8 mouse cellular contexts compared by ENCODE assay signal in the genomic region with DNA sequence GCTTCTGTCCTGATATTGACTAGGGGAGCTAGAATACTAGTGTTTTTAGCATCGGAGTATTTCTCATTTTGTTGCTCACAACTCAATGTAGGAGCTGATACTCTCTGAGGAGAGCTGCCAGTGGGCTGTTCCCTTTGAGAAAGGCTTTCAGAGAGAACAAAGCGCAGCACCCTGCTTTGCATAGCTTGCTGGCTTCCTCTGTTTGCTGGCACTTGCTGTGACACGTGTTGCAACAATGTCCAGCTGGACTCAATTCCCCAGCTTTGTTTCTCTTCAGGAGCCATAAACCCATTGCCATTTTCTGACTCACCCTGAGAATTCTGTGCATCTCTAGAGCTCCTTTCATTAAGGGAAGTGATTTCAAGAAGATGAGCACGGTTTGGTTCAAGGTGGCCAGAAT.
DNase-seq lines count a peak whose midpoint lies in the region; ATAC-seq and TF ChIP-seq lines count a peak whose summit lies in the region.

No protein-coding gene starts in this region.

- no peak overlapping the region for H3K4me2 ChIP-seq in CH12.LX (ENCODE audit: insufficient read depth, low read depth, poor library complexity, severe bottlenecking)
- no peak overlapping the region for H3K4me2 ChIP-seq in intestine, embryonic 16.5 days (ENCODE audit: low read depth, low read length)

- TF ChIP-seq CTCF in CH12.LX (conservative IDR thresholded peaks at IDR 0.05 in 1 of 2, IDR thresholded peaks at IDR 0.05 in 1 of 2; ENCODE audit: low read depth in 2 of 2, low read length in 2 of 2) = no peak

- no peak for TF ChIP-seq EP300 in CH12.LX (IDR thresholded peaks at IDR 0.05; ENCODE audit: low read length)

- WGBS in intestine, embryonic 16.5 days = 75% methylated on average over 4 of the region's 4 CpGs

- no peak overlapping the region for H3K27ac ChIP-seq in CH12.LX (ENCODE audit: insufficient read depth, low read depth)
- H3K27ac ChIP-seq in intestine, embryonic 16.5 days (ENCODE audit: low read length) = no peak overlapping the region

- H3K79me2 ChIP-seq in CH12.LX (replicated peaks; ENCODE audit: control insufficient read depth, extremely low read depth, insufficient read depth, poor library complexity, severe bottlenecking) = no peaks in the 10 kb centered on the region

- H3K4me3 ChIP-seq in CH12.LX (replicated peaks in 1 of 3; ENCODE audit: low read depth in 2 of 3, low read length in 2 of 3, poor library complexity in 1 of 3) = no peak overlapping the region
- H3K4me3 ChIP-seq in intestine, embryonic 16.5 days (ENCODE audit: low read length) = no peak overlapping the region

- no peaks in the 10 kb centered on the region for H3K9me3 ChIP-seq in CH12.LX (replicated peaks; ENCODE audit: low read length)
- no peaks in the 10 kb centered on the region for H3K9me3 ChIP-seq in intestine, embryonic 16.5 days (ENCODE audit: control insufficient read depth, low read length)

- TF ChIP-seq RAD21 in CH12.LX (IDR thresholded peaks at IDR 0.05; ENCODE audit: low read depth, low read length) = no peak

- dilution Hi-C loops in CH12.LX (cut with MboI; ENCODE audit: extremely low pct_ligation_motif_present, extremely low pct_unique_long_range_greater_than_20kb, low sequenced_read_pairs) = no loop called here

- peaks cover 0 to 13% of the 10 kb centered on the region in 2 experiments; a peak in 1 of 4 replicates for H3K4me1 ChIP-seq in CH12.LX (ENCODE audit: control insufficient read depth in 1 of 2, insufficient read depth in 2 of 2)
- no peaks in the 10 kb centered on the region for H3K4me1 ChIP-seq in intestine, embryonic 16.5 days (ENCODE audit: control insufficient read depth, insufficient read depth, low read length)

- no peak overlapping the region for H3K9ac ChIP-seq in CH12.LX (ENCODE audit: insufficient read depth, low read depth)
- no peak overlapping the region for H3K9ac ChIP-seq in intestine, embryonic 16.5 days (ENCODE audit: low read depth, low read length)

- no peak for TF ChIP-seq POLR2A in CH12.LX (IDR thresholded peaks at IDR 0.05; ENCODE audit: low read depth, low read length)

- H3K27me3 ChIP-seq in CH12.LX (replicated peaks) = no peaks in the 10 kb centered on the region
- H3K27me3 ChIP-seq in intestine, embryonic 16.5 days (replicated peaks; ENCODE audit: control insufficient read depth, insufficient read depth, low read length) = no peaks in the 10 kb centered on the region

- H3K36me3 ChIP-seq in CH12.LX (replicated peaks in 1 of 2; ENCODE audit: control insufficient read depth in 1 of 2, insufficient read depth in 1 of 2, low read length in 1 of 2) = peaks cover 0 to 16% of the 10 kb centered on the region in 2 experiments
- no peaks in the 10 kb centered on the region for H3K36me3 ChIP-seq in intestine, embryonic 16.5 days (ENCODE audit: control insufficient read depth, insufficient read depth, low read length)

- in situ Hi-C loops in CH12.LX (cut with MboI; ENCODE audit: low pct_ligation_motif_present, low pct_unique_long_range_greater_than_20kb, low sequenced_read_pairs) = no loop called here

- peak; percentile 14 for DNase-seq in embryo, embryonic 11 days
- no peak for DNase-seq in embryo, embryonic 10 days (ENCODE audit: low spot score)
- DNase-seq in CH12.LX (ENCODE audit: extremely low read depth) = peak; percentile 17
- DNase-seq in frontal cortex, postnatal 36 days (ENCODE audit: low spot score in 2 of 2) = peak; percentile 21 to 50
- DNase-seq in lung, postnatal 10 days = peak; percentile 44
- no peak for DNase-seq in spleen, postnatal 36 days (ENCODE audit: low spot score in 2 of 2)
- no peak for DNase-seq in kidney, postnatal 14 days

- no peak for ATAC-seq in intestine, embryonic 16.5 days

TF ChIP-seq in CH12.LX, 34 proteins besides CTCF, POLR2A, EP300 and RAD21:
- TF ChIP-seq BHLHE40 (IDR thresholded peaks at IDR 0.05; ENCODE audit: low read depth, low read length) (peak; percentile 55), NELFE (IDR thresholded peaks at IDR 0.05; ENCODE audit: low read depth, low read length) (no peak), USF1 (IDR thresholded peaks at IDR 0.05; ENCODE audit: low read depth, low read length) (no peak), SIN3A (IDR thresholded peaks at IDR 0.05; ENCODE audit: low read length) (no peak), ZNF384 (IDR thresholded peaks at IDR 0.05; ENCODE audit: low read depth, low read length) (no peak), MYC (IDR thresholded peaks at IDR 0.05; ENCODE audit: low read depth, low read length) (no peak), TBP (conservative IDR thresholded peaks at IDR 0.05; ENCODE audit: low read depth, low read length) (no peak), GABPA (IDR thresholded peaks at IDR 0.05; ENCODE audit: insufficient replicate concordance, low read depth, low read length) (no peak), ETS1 (conservative IDR thresholded peaks at IDR 0.05; ENCODE audit: low read depth, low read length) (no peak), HCFC1 (IDR thresholded peaks at IDR 0.05; ENCODE audit: low read depth, low read length) (no peak), UBTF (IDR thresholded peaks at IDR 0.05; ENCODE audit: low read depth, low read length) (no peak), NRF1 (IDR thresholded peaks at IDR 0.05; ENCODE audit: low read depth, low read length) (no peak), MAX (IDR thresholded peaks at IDR 0.05; ENCODE audit: low read length) (peak; percentile 41; the same call in 1 of the 2 replicates), PAX5 (IDR thresholded peaks at IDR 0.05; ENCODE audit: low read length) (no peak)

Comparison
In these comparisons a context has a peak if more than half of its experiments do, and no peak if none do; other contexts are left out.
1. DNase-seq: peak in embryo, embryonic 11 days (single experiment), CH12.LX (single experiment), frontal cortex, postnatal 36 days (2 of 2) and lung, postnatal 10 days (single experiment); none in embryo, embryonic 10 days (single experiment), spleen, postnatal 36 days (0 of 2) and kidney, postnatal 14 days (single experiment).